Mouse (Mus musculus) thymus, postnatal 36 days (tissue): Measurements from ENCODE around the gene Crebl2.
A peak's percentile ranks its signal among the peaks of the same experiment; 100 is the strongest.

Source experiments
- DNase-seq, 2 experiments: peaks; one replicate each; pipeline ENCODE4 v3.0.0; 2022; ENCODE audit warnings: mixed read lengths in 2 of 2

Crebl2 gene

DNA sequence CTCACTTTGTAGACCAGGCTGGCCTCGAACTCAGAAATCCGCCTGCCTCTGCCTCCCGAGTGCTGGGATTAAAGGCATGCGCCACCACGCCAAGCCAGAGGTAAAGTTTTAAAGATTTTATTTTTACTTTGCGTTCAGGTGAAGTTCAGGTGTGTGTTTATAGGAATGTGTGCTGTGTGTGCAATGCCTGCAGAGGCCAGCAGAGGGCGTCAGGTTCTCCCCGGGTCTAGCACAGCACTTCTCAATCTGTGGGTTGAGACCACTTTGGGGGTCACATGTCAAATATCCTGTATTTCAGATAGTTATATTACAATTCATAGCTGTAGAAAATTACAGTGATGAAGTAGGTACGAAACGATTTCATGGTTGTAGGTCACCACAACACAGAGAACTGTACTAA is 7.1 kb upstream of the Crebl2 start:
- DNase-seq: peak; percentile 29 to 40

- DNase-seq: no peak
These were observed 822 bp downstream of the Crebl2 start for GRCm38 (mm10) chr6:134830776-134831175.

DNA sequence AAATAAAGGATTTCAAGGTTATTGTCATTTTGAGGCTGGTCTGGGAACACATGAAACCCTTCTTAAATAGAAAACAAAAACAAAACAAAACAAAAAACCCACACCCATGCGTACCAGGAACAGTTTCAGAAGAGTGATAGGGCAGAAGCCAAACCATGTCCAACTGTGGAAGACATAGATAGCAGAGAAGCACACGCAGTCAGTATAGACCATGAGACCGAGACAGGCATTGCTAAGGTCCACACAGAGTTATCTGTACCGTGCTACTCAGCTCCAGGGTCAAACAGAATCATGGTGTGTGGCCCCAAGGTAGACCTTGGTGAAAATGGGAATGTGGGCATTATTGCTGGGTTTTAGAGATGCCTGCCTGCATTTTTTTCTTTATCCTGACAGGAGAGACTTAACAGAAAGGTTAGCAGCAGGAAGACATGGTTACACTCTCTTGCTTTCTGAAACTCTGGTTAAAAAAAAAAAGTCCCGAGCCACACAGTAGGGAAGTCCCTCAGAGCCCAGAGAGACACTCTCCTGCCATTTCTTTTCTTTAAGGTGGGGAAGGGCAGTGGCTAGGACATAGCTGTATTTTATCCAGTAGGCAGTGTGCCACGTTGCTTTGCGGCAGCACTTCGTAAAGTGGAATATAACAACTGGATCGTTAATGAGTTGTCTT is 4.8 kb downstream of the Crebl2 start:
- DNase-seq: no peak

DNA sequence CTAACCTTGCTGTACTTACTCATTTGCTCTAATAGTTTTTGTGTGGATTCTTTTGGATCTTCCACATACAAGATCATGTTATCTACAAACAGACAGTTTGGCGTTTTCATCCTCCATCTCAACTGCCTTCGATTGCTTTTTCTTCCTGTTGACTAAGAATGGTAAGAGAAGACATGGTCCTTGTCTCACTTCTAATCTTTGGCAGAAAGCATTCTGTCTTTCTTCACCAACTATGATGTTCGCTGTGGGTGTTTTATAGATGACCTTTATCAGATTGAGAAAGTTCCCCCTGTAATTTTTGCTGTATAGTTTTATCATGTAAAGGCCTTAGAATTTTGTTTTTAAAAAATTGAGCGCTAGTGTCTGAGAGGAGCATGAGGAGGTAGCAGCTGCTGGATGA is 8.2 kb downstream of the Crebl2 start:
- DNase-seq: no peak

DNA sequence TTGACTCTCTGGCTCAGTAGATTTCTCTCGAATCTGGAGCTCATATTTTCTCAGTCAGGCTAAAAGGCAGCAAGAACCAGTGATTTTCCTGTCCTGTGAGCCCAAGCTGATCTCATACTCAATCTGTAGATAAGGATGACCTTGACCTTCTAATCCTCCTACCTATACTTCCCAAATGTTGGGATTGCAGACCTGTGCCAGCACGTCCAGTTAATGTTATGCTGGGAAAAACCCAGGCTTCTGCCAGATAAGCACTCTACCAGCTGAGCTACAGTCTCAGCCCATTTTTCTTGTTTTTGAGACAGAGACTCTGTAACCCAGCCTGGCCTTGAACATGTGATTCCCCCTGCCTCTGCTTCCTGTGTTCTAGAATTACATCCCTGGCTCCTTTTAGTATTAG is 10.4 kb downstream of the Crebl2 start:
- DNase-seq: no peak

DNA sequence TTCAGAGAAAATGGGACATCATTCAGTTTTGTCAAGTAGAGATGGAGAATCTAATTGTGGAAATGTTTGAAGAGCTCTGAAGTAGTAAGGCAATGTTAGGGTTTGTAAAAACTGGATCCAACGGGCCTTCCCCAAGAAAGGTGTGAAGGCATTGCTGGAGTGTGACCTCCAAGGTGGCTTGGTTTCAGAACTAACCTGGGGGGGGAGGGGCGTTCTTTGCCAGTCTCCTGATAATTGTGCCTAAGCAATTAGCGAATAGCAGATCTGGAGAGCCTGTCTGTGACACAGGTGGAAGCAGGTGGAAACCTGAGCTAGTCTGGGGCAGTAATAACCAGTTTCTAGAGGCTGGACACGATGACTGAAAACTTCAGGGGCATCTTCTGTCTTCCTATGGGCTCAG is 15.8 kb downstream of the Crebl2 start:
- DNase-seq: no peak

- DNase-seq: no peak
These were observed 16.4 kb downstream of the Crebl2 start for GRCm38 (mm10) chr6:134846308-134846707.

- DNase-seq: no peak
These were observed 17.6 kb downstream of the Crebl2 start for GRCm38 (mm10) chr6:134847550-134847949.

DNA sequence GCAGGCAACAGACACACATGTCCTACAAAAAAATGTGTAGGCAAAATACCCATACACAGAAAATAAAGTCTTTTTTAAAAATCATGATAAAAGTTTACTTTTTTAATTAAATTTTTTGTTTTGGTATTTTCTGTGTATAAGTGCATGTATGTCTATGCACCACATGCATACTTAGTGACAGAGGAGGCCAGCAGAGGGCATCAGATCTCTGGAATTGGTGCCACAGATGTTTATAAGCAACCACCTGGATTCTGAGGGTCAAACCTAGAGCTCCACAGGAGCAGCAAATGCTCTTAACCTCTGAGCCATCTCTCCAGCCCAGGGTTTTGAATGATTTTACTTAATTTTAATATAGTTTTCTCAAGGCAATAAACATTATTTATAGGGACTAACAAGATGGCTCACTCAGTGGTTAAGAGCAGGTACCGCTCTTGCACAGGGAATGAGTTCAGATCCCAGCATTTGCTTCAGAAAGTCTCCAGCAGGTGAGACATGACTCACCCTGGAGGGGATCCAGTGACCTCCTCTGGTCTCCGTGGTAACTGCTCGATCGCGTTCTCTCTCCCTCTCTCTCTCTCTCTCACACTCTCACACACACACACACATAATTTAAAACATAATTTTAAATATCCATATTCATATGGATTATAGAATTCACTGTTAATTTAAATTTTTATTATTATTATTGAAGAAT is 18.4 kb downstream of the Crebl2 start:
- DNase-seq: peak; percentile 50

DNA sequence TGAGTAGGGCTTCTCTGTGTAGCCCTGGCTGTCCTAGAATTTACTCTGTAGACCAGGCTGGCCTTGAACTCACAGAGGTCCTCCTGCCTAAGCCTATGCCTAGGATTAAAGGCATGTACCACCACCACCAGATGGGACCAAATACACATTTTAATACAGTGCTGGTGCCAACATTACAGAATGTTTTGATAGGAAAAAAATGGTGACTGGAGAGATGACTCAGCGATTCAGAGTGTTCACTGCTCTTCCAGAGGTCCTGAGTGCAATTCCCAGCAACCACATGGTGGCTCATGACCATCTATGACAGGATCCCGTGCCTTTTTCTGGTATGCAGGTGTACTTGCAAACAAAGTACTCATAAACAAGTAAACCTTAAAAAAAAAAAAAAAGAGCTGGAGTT is 19.5 kb downstream of the Crebl2 start:
- DNase-seq: no peak

GRCm38 (mm10) chr6:134849985-134850384 is 20.0 kb downstream of the Crebl2 start:
- DNase-seq: no peak

- no peak for DNase-seq
These were observed 24.8 kb downstream of the Crebl2 start for GRCm38 (mm10) chr6:134854782-134855181.

DNA sequence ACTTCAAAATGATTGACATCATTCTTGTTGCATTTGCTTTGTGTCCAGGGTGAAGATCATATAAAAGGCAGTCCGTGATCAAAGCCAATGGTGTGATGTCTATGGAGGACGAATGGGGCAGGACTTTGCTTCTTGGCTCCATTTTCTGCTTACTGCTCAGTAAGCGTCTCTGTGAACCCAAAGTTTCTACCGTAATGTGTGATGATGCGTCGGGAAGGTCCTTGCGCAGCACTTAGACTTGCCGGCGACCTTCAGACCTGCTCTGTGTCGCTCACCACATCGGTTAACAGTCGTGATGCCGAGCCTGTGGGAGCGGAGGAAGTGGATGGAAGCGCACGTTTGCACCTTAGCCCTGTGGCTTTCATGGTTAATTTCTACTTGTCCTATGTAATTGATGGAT is 26.0 kb downstream of the Crebl2 start:
- no peak for DNase-seq

DNA sequence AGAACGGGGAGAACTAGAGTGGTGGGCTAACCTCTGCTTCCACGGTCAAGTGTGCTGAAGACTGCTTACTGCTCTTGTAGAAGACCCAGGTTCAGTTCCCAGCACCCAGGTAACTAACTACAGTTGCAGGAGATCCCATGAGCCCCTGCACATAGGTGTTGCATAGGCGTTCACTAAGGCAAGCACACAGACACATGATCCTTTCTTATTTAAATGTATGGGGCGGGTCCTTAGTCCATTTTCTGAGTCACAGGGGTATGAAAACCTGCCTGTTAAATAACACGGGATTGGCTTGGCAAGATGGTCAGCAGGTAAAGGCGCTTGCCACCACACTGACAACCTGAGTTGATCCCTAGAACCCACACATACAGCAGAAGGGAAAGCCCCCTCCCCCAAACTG is 29.1 kb downstream of the Crebl2 start:
- no peak for DNase-seq

- DNase-seq: no peak
These were observed 30.3 kb downstream of the Crebl2 start for GRCm38 (mm10) chr6:134860275-134860674.

DNA sequence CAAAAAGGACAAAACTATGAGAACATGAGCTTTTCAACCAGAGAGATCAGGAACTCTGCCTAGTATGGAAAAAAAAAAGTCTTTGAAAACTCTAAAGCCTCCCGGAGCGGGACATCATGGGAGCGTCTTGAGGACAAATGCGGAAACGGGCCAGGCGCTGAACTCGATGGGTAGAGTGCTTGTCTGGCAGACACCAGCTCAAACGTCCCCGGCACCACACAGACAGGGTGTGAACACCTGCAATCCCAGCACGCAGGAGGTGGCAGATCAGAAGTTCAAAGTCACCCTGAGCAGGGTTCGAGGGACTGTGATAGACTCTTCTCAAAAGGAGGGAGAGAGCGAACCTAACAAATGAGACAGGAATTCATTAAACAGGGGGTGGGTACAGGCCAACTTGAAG is 31.4 kb downstream of the Crebl2 start:
- no peak for DNase-seq

GRCm38 (mm10) chr6:134862671-134863104 is 32.7 kb downstream of the Crebl2 start:
- no peak for DNase-seq

GRCm38 (mm10) chr6:134863146-134863545 is 33.2 kb downstream of the Crebl2 start:
- DNase-seq: peak; percentile 89 to 96

- no peak for DNase-seq
These were observed 36.2 kb downstream of the Crebl2 start for GRCm38 (mm10) chr6:134866113-134866512.

- DNase-seq: no peak
These were observed 37.4 kb downstream of the Crebl2 start for GRCm38 (mm10) chr6:134867325-134867724.

DNA sequence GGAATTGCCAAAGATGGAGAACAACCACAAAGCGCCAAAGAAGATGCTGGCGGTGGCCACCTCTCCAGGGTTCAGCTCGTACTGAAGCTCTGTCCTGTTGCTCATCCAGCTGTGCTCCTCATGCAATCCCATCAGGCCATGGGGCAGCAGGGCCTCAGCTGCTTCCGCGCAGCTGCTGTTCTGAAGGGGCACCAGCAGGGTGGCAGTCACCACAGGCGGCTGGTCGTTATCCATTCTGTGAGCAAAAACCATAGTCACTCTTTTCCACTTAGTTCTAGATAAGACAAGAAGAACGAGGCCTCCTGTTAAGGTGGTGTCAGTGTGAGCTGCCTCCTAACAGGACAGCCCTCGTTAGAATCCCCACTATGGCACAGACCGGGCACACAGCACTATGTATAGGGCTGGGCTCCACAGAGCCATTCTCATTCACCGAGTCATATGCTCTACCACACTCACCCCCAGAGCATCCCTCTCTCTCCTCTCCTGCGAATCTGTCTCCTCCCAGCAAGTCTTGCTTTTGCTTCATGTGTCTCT is 40.3 kb downstream of the Crebl2 start:
- no peak for DNase-seq

- DNase-seq: no peak
These were observed 40.9 kb downstream of the Crebl2 start for GRCm38 (mm10) chr6:134870887-134871286.

GRCm38 (mm10) chr6:134872236-134872635 is 42.3 kb downstream of the Crebl2 start:
- no peak for DNase-seq

GRCm38 (mm10) chr6:134873018-134873417 is 43.1 kb downstream of the Crebl2 start:
- no peak for DNase-seq
